In genomic region chr8:109607650-109608049, GRCm38 (mm10) we compare ENCODE assay signal across 8 mouse cellular contexts. TPM values are rescaled to one million over a fixed set of nuclear protein-coding genes. Genes with fewer than 3 reads are reported as not detected.
A peak's percentile ranks its signal among the peaks of the same experiment; 100 is the strongest.
DNase-seq lines count a peak whose midpoint lies in the region; ATAC-seq and TF ChIP-seq lines count a peak whose summit lies in the region.

No protein-coding gene starts in this region.

- no peak for ATAC-seq in intestine, embryonic 16.5 days
- ATAC-seq in neural tube, embryonic 12.5 days (ENCODE audit: low FRiP score, low read depth), result no peak

- WGBS in intestine, embryonic 16.5 days, result 13% methylated on average over 12 of the region's 12 CpGs
- 12% methylated on average over 12 of the region's 12 CpGs for WGBS in neural tube, embryonic 12.5 days

- TF ChIP-seq POLR2A in cortical plate, adult 2 months (IDR thresholded peaks at IDR 0.05; ENCODE audit: extremely low read depth, insufficient read depth, low read length), result no peak

- H3K27me3 ChIP-seq in intestine, embryonic 16.5 days (replicated peaks; ENCODE audit: control insufficient read depth, insufficient read depth, low read length), result no peaks in the 10 kb centered on the region
- no peaks in the 10 kb centered on the region for H3K27me3 ChIP-seq in neural tube, embryonic 12.5 days (replicated peaks)

- H3K27ac ChIP-seq in gastrocnemius, adult 2 months, result peak overlapping the region; percentile 96
- no peak overlapping the region for H3K27ac ChIP-seq in cortical plate, adult 2 months (ENCODE audit: insufficient read depth, low read length)
- peak overlapping the region; percentile 99 for H3K27ac ChIP-seq in intestine, embryonic 16.5 days (ENCODE audit: low read length)
- H3K27ac ChIP-seq in neural tube, embryonic 12.5 days, result no peak overlapping the region

- intact Hi-C loops in gastrocnemius, adult 2 months (cut with DNase I), result loop anchor here (1.0 to 5.0 kb wide), 4 partner anchors 42 to 171 kb away; partner anchors contain the start of genes Ap1g1, Dhx38, Ist1 and Txnl4b

- peak overlapping the region; percentile 80 for H3K4me2 ChIP-seq in intestine, embryonic 16.5 days (ENCODE audit: low read depth, low read length)
- H3K4me2 ChIP-seq in neural tube, embryonic 12.5 days (replicated peaks), result peak overlapping the region; percentile 71

- no peak for TF ChIP-seq CTCF in gastrocnemius, adult 2 months (IDR thresholded peaks at IDR 0.05)
- no peak for TF ChIP-seq CTCF in cortical plate, adult 2 months (IDR thresholded peaks at IDR 0.05; ENCODE audit: extremely low read depth, insufficient read depth, low read length)

- no peaks in the 10 kb centered on the region for H3K9me3 ChIP-seq in intestine, embryonic 16.5 days (ENCODE audit: control insufficient read depth, low read length)
- no peaks in the 10 kb centered on the region for H3K9me3 ChIP-seq in neural tube, embryonic 12.5 days

- H3K9ac ChIP-seq in intestine, embryonic 16.5 days (ENCODE audit: low read depth, low read length), result peak overlapping the region; percentile 79
- H3K9ac ChIP-seq in neural tube, embryonic 12.5 days, result peak overlapping the region; percentile 64

- peaks cover 3% of the 10 kb centered on the region; the same call in 1 of the 2 replicates for H3K4me1 ChIP-seq in cortical plate, adult 2 months (ENCODE audit: control insufficient read depth, insufficient read depth, low read length)
- H3K4me1 ChIP-seq in intestine, embryonic 16.5 days (ENCODE audit: control insufficient read depth, insufficient read depth, low read length), result peaks cover 9% of the 10 kb centered on the region
- peaks cover 11% of the 10 kb centered on the region; the same call in 1 of the 2 replicates for H3K4me1 ChIP-seq in neural tube, embryonic 12.5 days

- DNase-seq in gastrocnemius, adult 2 months, result no peak
- DNase-seq in gastrocnemius, postnatal 10 days, result no peak
- peak; percentile 30 for DNase-seq in 3T3-L1 (ENCODE audit: low read depth, low spot score)
- DNase-seq in yolk sac, embryonic 10.5 days (ENCODE audit: low spot score), result no peak
- no peak for DNase-seq in frontal cortex, postnatal 25 days (ENCODE audit: low spot score in 2 of 2)

- peak overlapping the region; percentile 90 for H3K4me3 ChIP-seq in gastrocnemius, adult 2 months
- peak overlapping the region; percentile 57 for H3K4me3 ChIP-seq in cortical plate, adult 2 months (ENCODE audit: insufficient read depth, low read length)
- peak overlapping the region; percentile 76 for H3K4me3 ChIP-seq in intestine, embryonic 16.5 days (ENCODE audit: low read length)
- peak overlapping the region; percentile 54 for H3K4me3 ChIP-seq in neural tube, embryonic 12.5 days

- H3K36me3 ChIP-seq in intestine, embryonic 16.5 days (ENCODE audit: control insufficient read depth, insufficient read depth, low read length), result no peaks in the 10 kb centered on the region; the same call in 1 of the 2 replicates
- H3K36me3 ChIP-seq in neural tube, embryonic 12.5 days, result peaks cover 16% of the 10 kb centered on the region; the same call in 1 of the 2 replicates

RNA-seq across cellular contexts. Expression of gene Dhodh, which starts 0.8 kb away (rescaled TPM):
- 10 to 100 TPM; 10.5 to 14.6 TPM for total RNA-seq in gastrocnemius, adult 2 months (2021)
- total RNA-seq in gastrocnemius, postnatal 10 days (2021), result 10 to 100 TPM; 13.1 to 13.4 TPM
- 25.2 and 27.7 TPM in 2 replicates for polyA plus RNA-seq in cortical plate, adult 2 months (2012; rRNA removed)
- 40.8 and 47.9 TPM in 2 replicates for polyA plus RNA-seq in intestine, embryonic 16.5 days (2015; fragmentation: Nextera tagmentation; extraction: Ambion mirVana)
- 33.8 and 34.3 TPM in 2 replicates for polyA plus RNA-seq in neural tube, embryonic 12.5 days (2016; fragmentation: Nextera tagmentation; extraction: Ambion mirVana)

RNA-seq across cellular contexts. Expression of gene Pkd1l3, which starts 6.7 kb away (rescaled TPM):
- total RNA-seq in gastrocnemius, adult 2 months (2021), result under 1 TPM in 1 of 2 experiments, not detected in 1; 0.06 TPM
- total RNA-seq in gastrocnemius, postnatal 10 days (2021), result under 1 TPM in 1 of 2 experiments, not detected in 1; 0.23 TPM
- polyA plus RNA-seq in cortical plate, adult 2 months (2012; rRNA removed), result 0.79 TPM in 2 replicates
- 0.09 and 0.31 TPM in 2 replicates for polyA plus RNA-seq in intestine, embryonic 16.5 days (2015; fragmentation: Nextera tagmentation; extraction: Ambion mirVana)
- polyA plus RNA-seq in neural tube, embryonic 12.5 days (2016; fragmentation: Nextera tagmentation; extraction: Ambion mirVana), result 0.14 and 0.20 TPM in 2 replicates

RNA-seq across cellular contexts. Expression of gene Hp, which starts 28.7 kb away (rescaled TPM):
- total RNA-seq in gastrocnemius, adult 2 months (2021), result 1 to 10 TPM; 1.6 to 7.0 TPM
- 1 to 10 TPM; 8.3 to 9.7 TPM for total RNA-seq in gastrocnemius, postnatal 10 days (2021)
- polyA plus RNA-seq in cortical plate, adult 2 months (2012; rRNA removed), result 0.23 and 0.31 TPM in 2 replicates
- polyA plus RNA-seq in intestine, embryonic 16.5 days (2015; fragmentation: Nextera tagmentation; extraction: Ambion mirVana), result 1.9 and 2.8 TPM in 2 replicates
- 0.89 and 0.94 TPM in 2 replicates for polyA plus RNA-seq in neural tube, embryonic 12.5 days (2016; fragmentation: Nextera tagmentation; extraction: Ambion mirVana)

RNA-seq across cellular contexts. Expression of gene Txnl4b, which starts 42.0 kb away (rescaled TPM):
- 1 to 10 TPM; 7.3 to 7.6 TPM for total RNA-seq in gastrocnemius, adult 2 months (2021)
- 1 to 10 TPM; 6.9 to 7.7 TPM for total RNA-seq in gastrocnemius, postnatal 10 days (2021)
- 12.1 TPM in 2 replicates for polyA plus RNA-seq in cortical plate, adult 2 months (2012; rRNA removed)
- 21.4 and 22.4 TPM in 2 replicates for polyA plus RNA-seq in intestine, embryonic 16.5 days (2015; fragmentation: Nextera tagmentation; extraction: Ambion mirVana)
- polyA plus RNA-seq in neural tube, embryonic 12.5 days (2016; fragmentation: Nextera tagmentation; extraction: Ambion mirVana), result 23.4 and 28.4 TPM in 2 replicates

RNA-seq across cellular contexts. Expression of gene Dhx38, which starts 42.0 kb away (rescaled TPM):
- total RNA-seq in gastrocnemius, adult 2 months (2021), result 10 to 100 TPM; 11.1 to 11.9 TPM
- total RNA-seq in gastrocnemius, postnatal 10 days (2021), result 10 to 100 TPM; 12.9 to 13.6 TPM
- polyA plus RNA-seq in cortical plate, adult 2 months (2012; rRNA removed), result 17.4 TPM in 2 replicates
- 19.9 and 21.2 TPM in 2 replicates for polyA plus RNA-seq in intestine, embryonic 16.5 days (2015; fragmentation: Nextera tagmentation; extraction: Ambion mirVana)
- 28.2 and 28.4 TPM in 2 replicates for polyA plus RNA-seq in neural tube, embryonic 12.5 days (2016; fragmentation: Nextera tagmentation; extraction: Ambion mirVana)

Comparison
In these comparisons a context has a peak if more than half of its experiments do, and no peak if none do; other contexts are left out.
1. H3K27ac ChIP-seq: peak in gastrocnemius, adult 2 months (single experiment) and intestine, embryonic 16.5 days (single experiment); none in cortical plate, adult 2 months (single experiment) and neural tube, embryonic 12.5 days (single experiment).
2. Peak in every context shown above with its lines, with median percentiles within 50 percentile points of each other: H3K4me3 ChIP-seq.